Mouse (Mus musculus) MEL (cell line): Measurements from ENCODE around the gene Haao. TPM values are rescaled to one million over a fixed set of nuclear protein-coding genes. Genes with fewer than 3 reads are reported as not detected.

ENCODE experiments used
- DNase-seq: peaks from one replicate; pipeline ENCODE4 v3.0.0; 2011; ENCODE audit warnings: low read depth, low spot score
- H3K27ac ChIP-seq: 2 replicates; pipeline ENCODE4 v1.5.1; 2012; ENCODE audit warnings: low read depth, mild to moderate bottlenecking, control low read depth, low read length, moderate library complexity; ENCODE audit not compliant: control insufficient read depth
- H3K27me3 ChIP-seq, 2 experiments: fragments of 150-350 bp in 1 of 2; sonication (generic) in 1 of 2; 2 replicates each; pipeline ENCODE4 v1.6.1; 2012; ENCODE audit warnings: low read length in 2 of 2, mild to moderate bottlenecking in 2 of 2, improper control_type of control experiment in 1 of 2, moderate library complexity in 1 of 2; ENCODE audit not compliant: insufficient read depth in 2 of 2, control insufficient read depth in 1 of 2
- H3K36me3 ChIP-seq, 2 experiments: 2 replicates each; pipeline ENCODE4 v1.6.1; 2012 to 2014; ENCODE audit warnings: low read length in 2 of 2, improper control_type of control experiment in 1 of 2, inconsistent platforms in 1 of 2, mild to moderate bottlenecking in 1 of 2; ENCODE audit not compliant: insufficient read depth in 2 of 2, control insufficient read depth in 1 of 2
- H3K4me1 ChIP-seq, 2 experiments: fragments of 150-350 bp in 1 of 2; sonication (generic) in 1 of 2; 2 replicates each; pipeline ENCODE4 v1.6.1; 2012; ENCODE audit warnings: low read length in 2 of 2, improper control_type of control experiment in 1 of 2, mild to moderate bottlenecking in 1 of 2; ENCODE audit not compliant: insufficient read depth in 2 of 2, control insufficient read depth in 1 of 2
- H3K4me3 ChIP-seq, 2 experiments: fragments of 150-350 bp in 1 of 2; sonication (generic) in 1 of 2; 2 replicates each; pipeline ENCODE4 v1.5.1; 2012; ENCODE audit warnings: low read depth in 2 of 2, low read length in 2 of 2, mild to moderate bottlenecking in 2 of 2, moderate library complexity in 2 of 2, control low read depth in 1 of 2, improper control_type of control experiment in 1 of 2; ENCODE audit not compliant: control insufficient read depth in 1 of 2, insufficient read depth in 1 of 2
- H3K79me2 ChIP-seq: 2 replicates; pipeline ENCODE4 v1.6.1; 2012; ENCODE audit warnings: mild to moderate bottlenecking, low read length, moderate library complexity; ENCODE audit not compliant: control insufficient read depth, poor library complexity, insufficient read depth
- H3K9ac ChIP-seq: 2 replicates; pipeline ENCODE4 v1.6.1; 2012; ENCODE audit warnings: low read depth, mild to moderate bottlenecking, control low read depth, low read length, moderate library complexity; ENCODE audit not compliant: control insufficient read depth, poor library complexity, severe bottlenecking
- H3K9me3 ChIP-seq: fragments of 150-350 bp; sonication (generic); replicated peaks from 2 replicates; pipeline ENCODE4 v1.6.1; 2012; ENCODE audit warnings: mild to moderate bottlenecking, low read length, improper control_type of control experiment, moderate library complexity; ENCODE audit not compliant: insufficient read depth
- CHD1 ChIP-seq: IDR thresholded peaks from 2 replicates; pipeline ENCODE4 v1.6.1; 2012; ENCODE audit warnings: low read depth, mild to moderate bottlenecking, inconsistent platforms, low read length, improper control_type of control experiment
- CHD2 ChIP-seq: IDR thresholded peaks from 2 replicates; pipeline ENCODE4 v1.6.1; 2011; ENCODE audit warnings: low read length, improper control_type of control experiment
- E2F4 ChIP-seq: IDR thresholded peaks from 2 replicates; pipeline ENCODE4 v1.6.1; 2011; ENCODE audit warnings: low read depth, low read length, improper control_type of control experiment, borderline replicate concordance
- GABPA ChIP-seq: IDR thresholded peaks from 2 replicates; pipeline ENCODE4 v1.6.1; 2012; ENCODE audit warnings: low read depth, mild to moderate bottlenecking, inconsistent platforms, low read length, improper control_type of control experiment, moderate library complexity
- HCFC1 ChIP-seq: IDR thresholded peaks from 2 replicates; pipeline ENCODE4 v1.6.1; 2012; ENCODE audit warnings: low read depth, mild to moderate bottlenecking, inconsistent platforms, low read length, improper control_type of control experiment, moderate library complexity
- JUND ChIP-seq: IDR thresholded peaks from 2 replicates; pipeline ENCODE4 v1.6.1; 2011; ENCODE audit warnings: low read depth, mild to moderate bottlenecking, improper control_type of control experiment, low read length
- MAX ChIP-seq: IDR thresholded peaks from 2 replicates; pipeline ENCODE4 v1.6.1; 2011; ENCODE audit warnings: low read length, improper control_type of control experiment
- MEF2A ChIP-seq: IDR thresholded peaks from 2 replicates; pipeline ENCODE4 v1.6.1; 2014; ENCODE audit warnings: low read depth, mild to moderate bottlenecking, inconsistent platforms, low read length, improper control_type of control experiment; ENCODE audit not compliant: poor library complexity, insufficient replicate concordance, severe bottlenecking; ENCODE audit errors: extremely low read depth
- MYB ChIP-seq: IDR thresholded peaks from 2 replicates; pipeline ENCODE4 v1.6.1; 2011; ENCODE audit warnings: mild to moderate bottlenecking, low read depth, low read length, improper control_type of control experiment
- MYC ChIP-seq: IDR thresholded peaks from 2 replicates; pipeline ENCODE4 v1.6.1; 2011; ENCODE audit warnings: low read depth, mild to moderate bottlenecking, low read length, improper control_type of control experiment, moderate library complexity
- NELFE ChIP-seq: IDR thresholded peaks from 2 replicates; pipeline ENCODE4 v1.6.1; 2011; ENCODE audit warnings: low read depth, low read length, improper control_type of control experiment
- NRF1 ChIP-seq: IDR thresholded peaks from 2 replicates; pipeline ENCODE4 v1.6.1; 2014; ENCODE audit warnings: low read depth, mild to moderate bottlenecking, inconsistent platforms, low read length, improper control_type of control experiment, moderate library complexity; ENCODE audit not compliant: poor library complexity, insufficient read depth, severe bottlenecking
- POLR2AphosphoS2 ChIP-seq: IDR thresholded peaks from 2 replicates; pipeline ENCODE4 v1.6.1; 2011; ENCODE audit warnings: low read length, improper control_type of control experiment
- RCOR1 ChIP-seq: IDR thresholded peaks from 2 replicates; pipeline ENCODE4 v1.6.1; 2012; ENCODE audit warnings: low read depth, mild to moderate bottlenecking, inconsistent platforms, low read length, improper control_type of control experiment
- SIN3A ChIP-seq: IDR thresholded peaks from 2 replicates; pipeline ENCODE4 v1.6.1; 2012; ENCODE audit warnings: low read length, improper control_type of control experiment, inconsistent platforms
- TAL1 ChIP-seq: IDR thresholded peaks from 2 replicates; pipeline ENCODE4 v1.6.1; 2012; ENCODE audit warnings: mild to moderate bottlenecking, inconsistent platforms, low read length, moderate library complexity, mixed read lengths
- TBP ChIP-seq: IDR thresholded peaks from 2 replicates; pipeline ENCODE4 v1.8.0; 2011; ENCODE audit warnings: low read depth, low read length, improper control_type of control experiment
- UBTF ChIP-seq: IDR thresholded peaks from 2 replicates; pipeline ENCODE4 v1.6.1; 2012; ENCODE audit warnings: low read depth, mild to moderate bottlenecking, inconsistent platforms, low read length, improper control_type of control experiment, moderate library complexity, borderline replicate concordance; ENCODE audit not compliant: insufficient read depth
- USF1 ChIP-seq: IDR thresholded peaks from 2 replicates; pipeline ENCODE4 v1.6.1; 2014; ENCODE audit warnings: low read depth, mild to moderate bottlenecking, inconsistent platforms, low read length, improper control_type of control experiment, moderate library complexity
- USF2 ChIP-seq, 2 experiments: IDR thresholded peaks; 2 replicates each; pipeline ENCODE4 v1.6.1; 2011 to 2012; ENCODE audit warnings: improper control_type of control experiment in 2 of 2, low read length in 2 of 2, borderline replicate concordance in 1 of 2, inconsistent platforms in 1 of 2, low read depth in 1 of 2, mild to moderate bottlenecking in 1 of 2; ENCODE audit not compliant: insufficient read depth in 1 of 2
- ZC3H11A ChIP-seq: IDR thresholded peaks from 2 replicates; pipeline ENCODE4 v1.6.1; 2012; ENCODE audit warnings: low read depth, mild to moderate bottlenecking, inconsistent platforms, low read length, improper control_type of control experiment
- ZKSCAN1 ChIP-seq: IDR thresholded peaks from 2 replicates; pipeline ENCODE4 v1.6.1; 2012; ENCODE audit warnings: low read depth, mild to moderate bottlenecking, inconsistent platforms, low read length, improper control_type of control experiment, moderate library complexity
- ZMIZ1 ChIP-seq: IDR thresholded peaks from 2 replicates; pipeline ENCODE4 v1.6.1; 2012; ENCODE audit warnings: low read depth, mild to moderate bottlenecking, inconsistent platforms, low read length, improper control_type of control experiment, moderate library complexity
- polyA plus RNA-seq, 2 experiments: library from polyadenylated mRNA; stranded (reverse) in 1 of 2; unstranded in 1 of 2; fragments of >175 nt in 1 of 2; fragments of >200 nt in 1 of 2; gene quantifications; 2 replicates each; pipeline versions ENCODE4 v1.2.1 to v1.2.4; 2012; ENCODE audit warnings: low replicate concordance in 2 of 2, low read depth in 1 of 2; ENCODE audit not compliant: insufficient read length in 2 of 2, insufficient read depth in 1 of 2, missing spikeins in 1 of 2
- total RNA-seq: library from RNA; depleted of rRNA; stranded (reverse); fragments of 300-350 nt; gene quantifications from 2 replicates; pipeline ENCODE4 v1.2.3, GENCODE M21; 2012

Haao gene
- total and polyA plus RNA-seq, 3 experiments: 1.5 to 2.8 TPM; not detected in 1

- H3K27me3 ChIP-seq: no peaks in the 10 kb centered on the region
- H3K9me3 ChIP-seq: no peaks in the 10 kb centered on the region
- H3K36me3 ChIP-seq: no peaks in the 10 kb centered on the region; a peak in 2 of 4 replicates
- no peak for TF ChIP-seq RCOR1
- TF ChIP-seq SIN3A: no peak
- no peak for TF ChIP-seq CHD2
- no peak for TF ChIP-seq ZKSCAN1
- no peak for TF ChIP-seq HCFC1
- no peak for TF ChIP-seq TBP
- no peak for TF ChIP-seq NRF1
- no peak for TF ChIP-seq GABPA
- TF ChIP-seq, all 39 proteins: peak for 0
- Histone ChIP-seq H3K4me1 (peaks cover 0 to 13% of the 10 kb centered on the region in 2 experiments; a peak in 2 of 4 replicates), H3K9ac (no peak overlapping the region), H3K79me2 (no peaks in the 10 kb centered on the region), H3K27ac (no peak overlapping the region), H3K4me3 (no peak overlapping the region)
- DNase-seq: no peak
These were observed 41.5 kb upstream of the Haao start for GRCm38 (mm10) chr17:83889329-83889690.

DNA sequence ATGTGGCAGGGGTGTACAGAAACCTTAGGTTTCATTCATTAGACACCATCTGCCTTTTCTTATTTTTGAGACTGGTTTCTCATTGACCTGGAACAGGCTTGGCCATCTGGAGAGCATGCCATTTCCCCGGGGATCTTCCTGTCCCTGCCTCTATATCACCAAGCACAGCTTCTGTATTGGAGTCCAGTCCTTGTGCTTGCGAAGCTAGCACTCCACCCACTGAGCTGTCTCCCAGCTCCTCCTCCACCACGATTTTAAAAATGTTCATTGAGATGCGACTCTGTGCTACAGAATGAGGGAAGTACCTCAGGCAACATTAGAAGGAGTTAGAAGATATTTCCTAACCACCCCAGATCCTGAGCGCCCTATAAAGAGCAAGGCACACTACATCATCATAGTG, 39.5 kb upstream of the Haao start:
- H3K27ac ChIP-seq: no peak overlapping the region
- H3K79me2 ChIP-seq: no peaks in the 10 kb centered on the region
- TF ChIP-seq MYB (no peak), CHD1 (no peak), NRF1 (no peak), USF2 (IDR thresholded peaks at IDR 0.05; ENCODE audit: borderline replicate concordance in 1 of 2, insufficient read depth in 1 of 2, low read depth in 1 of 2, low read length in 2 of 2) (no peak), USF1 (no peak), ZC3H11A (no peak), MEF2A (no peak), ZKSCAN1 (no peak), NELFE (no peak), MAX (no peak), CHD2 (no peak), POLR2AphosphoS2 (no peak), TAL1 (no peak), JUND (no peak), E2F4 (no peak), MYC (no peak), ZMIZ1 (no peak), UBTF (no peak)
- no peak overlapping the region for H3K9ac ChIP-seq
- no peaks in the 10 kb centered on the region; a peak in 2 of 4 replicates for H3K36me3 ChIP-seq
- H3K4me3 ChIP-seq: no peak overlapping the region
- no peak for DNase-seq
- no peaks in the 10 kb centered on the region for H3K9me3 ChIP-seq
- no peaks in the 10 kb centered on the region for H3K27me3 ChIP-seq
- peaks cover 0 to 10% of the 10 kb centered on the region in 2 experiments; a peak in 2 of 4 replicates for H3K4me1 ChIP-seq
